Mouse (Mus musculus): Measurements from ENCODE around the gene Fap.

DNA sequence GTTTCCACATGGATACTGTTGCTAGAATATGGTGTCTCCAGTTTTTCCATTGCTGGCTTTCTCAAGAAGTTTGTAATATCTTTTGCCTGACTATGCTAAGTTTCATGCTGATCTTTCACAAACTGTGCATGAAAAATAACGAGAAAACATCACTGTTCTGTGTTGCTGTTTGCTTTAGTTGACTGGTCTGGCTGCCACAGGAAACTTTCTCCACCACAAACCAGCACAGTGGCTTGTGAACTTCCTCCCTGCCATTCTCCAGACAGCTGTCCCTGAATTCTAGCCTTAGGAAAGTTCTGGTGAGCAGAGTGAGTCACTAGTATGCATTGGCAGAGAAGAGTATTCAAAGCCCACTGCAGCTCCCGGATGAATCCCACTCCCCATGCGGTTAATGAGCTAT is 1.1 kb upstream of the Fap start:
- TF ChIP-seq CTCF (IDR thresholded peaks at IDR 0.05; ENCODE audit: low read depth) (no peak), EP300 (IDR thresholded peaks at IDR 0.05; ENCODE audit: low read depth) (no peak)

Measured in heart, postnatal 0 days (tissue).